In the genomic region with DNA sequence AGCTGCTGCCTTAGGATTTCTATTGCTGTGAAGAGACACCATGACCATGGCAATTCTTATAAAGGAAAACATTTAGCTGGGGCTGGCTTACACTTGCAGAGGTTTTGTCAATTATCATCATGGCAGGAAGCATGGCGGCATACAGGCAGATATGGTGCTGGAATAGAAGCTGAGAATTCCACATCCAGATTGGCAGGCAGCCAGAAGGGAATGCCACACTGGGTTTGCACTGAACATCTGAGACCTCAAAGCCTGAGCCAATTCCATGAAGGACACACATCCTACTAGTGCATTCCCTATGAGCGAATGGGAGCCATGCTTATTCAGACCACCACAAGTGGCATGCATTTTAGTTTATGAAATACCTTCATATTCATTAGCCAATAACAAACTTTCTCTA, we compare ENCODE assay signal across 12 mouse cellular contexts.
"Had no signal": no experiment of that assay in that cellular context is flagged by ENCODE, and none has a peak within 500 bp of the region (broad histone marks: within the 10 kb centered on the region; RNA-seq: fewer than 3 reads in every experiment).

No protein-coding gene starts in this region.

- DNase-seq: gastrocnemius, adult 2 months; gastrocnemius, postnatal 10 days; gastrocnemius, postnatal 25 days; heart, adult 2 months; heart, postnatal 14 days; heart, postnatal 4 days; kidney, adult 18-20 months; kidney, adult 8-10 months; kidney, postnatal 14 days; kidney, postnatal 36 days; layer of hippocampus, adult 9-11 months; layer of hippocampus, postnatal 36 days had no signal
